Mouse (Mus musculus): ENCODE data around the gene Rcan2. TPM values are rescaled to one million over a fixed set of nuclear protein-coding genes. Genes with fewer than 3 reads are reported as not detected.

Rcan2 gene
- total and polyA plus RNA-seq, 2 experiments, result 1.4 to 4.0 TPM

- Histone ChIP-seq H3K4me3 (ENCODE audit: insufficient read depth, low read depth, low read length) (no peak overlapping the region), H3K4me1 (ENCODE audit: control insufficient read depth, insufficient read depth, low read length) (peaks cover 5% of the 10 kb centered on the region), H3K36me3 (ENCODE audit: control insufficient read depth, insufficient read depth, low read length) (no peaks in the 10 kb centered on the region), H3K27me3 (ENCODE audit: control insufficient read depth, insufficient read depth, low read length) (peaks cover 5% of the 10 kb centered on the region; the same call in 1 of the 2 replicates), H3K27ac (replicated peaks; ENCODE audit: insufficient read depth, low read depth, low read length) (no peak overlapping the region), H3K79me2 (ENCODE audit: control insufficient read depth, insufficient read depth, low read length) (no peaks in the 10 kb centered on the region), H3K9ac (ENCODE audit: low read depth, low read length) (no peak overlapping the region)
- TF ChIP-seq POLR2A (IDR thresholded peaks at IDR 0.05; ENCODE audit: extremely low read depth, insufficient read depth, low read length), result no peak
- TF ChIP-seq CTCF (IDR thresholded peaks at IDR 0.05; ENCODE audit: low read depth, low read length), result no peak
- peak; percentile 81 for DNase-seq (ENCODE audit: extremely low read depth, low read depth, low spot score)
- WGBS, result 21% methylated on average over 6 of the region's 6 CpGs
Observed at GRCm38 (mm10) chr17:43803764-43804163, 2.6 kb downstream of the Rcan2 start.

DNA sequence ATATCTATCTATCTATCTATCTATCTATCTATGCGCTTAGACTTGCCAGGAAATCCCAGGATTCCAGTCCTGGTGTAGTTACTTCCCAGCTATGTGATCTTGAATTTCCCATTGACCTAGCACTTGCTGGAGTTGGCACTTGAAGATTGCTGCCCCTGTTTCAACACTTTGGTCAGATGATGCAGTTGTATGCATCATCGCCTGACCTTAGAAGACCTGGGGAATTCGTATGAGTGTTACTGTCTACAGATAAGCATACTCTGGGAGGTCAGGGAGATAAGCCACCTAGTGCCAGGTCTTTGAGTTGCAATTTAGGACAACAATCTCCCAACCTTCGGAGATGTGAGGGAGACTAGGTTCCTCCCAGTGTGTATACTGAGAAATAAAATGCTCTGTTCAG, 5.7 kb downstream of the Rcan2 start:
- H3K9ac ChIP-seq (ENCODE audit: low read depth, low read length), result no peak overlapping the region

GRCm38 (mm10) chr17:43811453-43811852, 10.3 kb downstream of the Rcan2 start:
- 35% methylated on average over 4 of the region's 4 CpGs for WGBS
- no peaks in the 10 kb centered on the region for H3K4me1 ChIP-seq (ENCODE audit: control insufficient read depth, insufficient read depth, low read length)
- peaks cover 9% of the 10 kb centered on the region for H3K27me3 ChIP-seq (ENCODE audit: control insufficient read depth, insufficient read depth, low read length)
- no peak for TF ChIP-seq CTCF (IDR thresholded peaks at IDR 0.05; ENCODE audit: low read depth, low read length)
- no peak for TF ChIP-seq POLR2A (IDR thresholded peaks at IDR 0.05; ENCODE audit: extremely low read depth, insufficient read depth, low read length)
- no peak for DNase-seq (ENCODE audit: extremely low read depth, low read depth, low spot score)
- H3K79me2 ChIP-seq (ENCODE audit: control insufficient read depth, insufficient read depth, low read length), result no peaks in the 10 kb centered on the region
- H3K27ac ChIP-seq (replicated peaks; ENCODE audit: insufficient read depth, low read depth, low read length), result no peak overlapping the region
- no peak overlapping the region for H3K9ac ChIP-seq (ENCODE audit: low read depth, low read length)
- H3K4me3 ChIP-seq (ENCODE audit: insufficient read depth, low read depth, low read length), result no peak overlapping the region
- no peaks in the 10 kb centered on the region for H3K36me3 ChIP-seq (ENCODE audit: control insufficient read depth, insufficient read depth, low read length)

More for the DNA sequence above, 5.7 kb downstream of the Rcan2 start:
- Histone ChIP-seq H3K4me1 (ENCODE audit: control insufficient read depth, insufficient read depth, low read length) (peaks cover 5% of the 10 kb centered on the region), H3K4me3 (ENCODE audit: insufficient read depth, low read depth, low read length) (no peak overlapping the region), H3K36me3 (ENCODE audit: control insufficient read depth, insufficient read depth, low read length) (no peaks in the 10 kb centered on the region), H3K27me3 (ENCODE audit: control insufficient read depth, insufficient read depth, low read length) (peaks cover 11% of the 10 kb centered on the region), H3K27ac (replicated peaks; ENCODE audit: insufficient read depth, low read depth, low read length) (no peak overlapping the region), H3K79me2 (ENCODE audit: control insufficient read depth, insufficient read depth, low read length) (no peaks in the 10 kb centered on the region)
- DNase-seq (ENCODE audit: extremely low read depth, low read depth, low spot score), result no peak
- TF ChIP-seq POLR2A (IDR thresholded peaks at IDR 0.05; ENCODE audit: extremely low read depth, insufficient read depth, low read length) (no peak), CTCF (IDR thresholded peaks at IDR 0.05; ENCODE audit: low read depth, low read length) (no peak)
- 72% methylated on average over 4 of the region's 4 CpGs for WGBS

GRCm38 (mm10) chr17:43815376-43815775, 14.2 kb downstream of the Rcan2 start:
- WGBS, result 79% methylated on average over 4 of the region's 4 CpGs
- H3K79me2 ChIP-seq (ENCODE audit: control insufficient read depth, insufficient read depth, low read length), result no peaks in the 10 kb centered on the region
- DNase-seq (ENCODE audit: extremely low read depth, low read depth, low spot score), result no peak
- H3K4me1 ChIP-seq (ENCODE audit: control insufficient read depth, insufficient read depth, low read length), result no peaks in the 10 kb centered on the region
- H3K27ac ChIP-seq (replicated peaks; ENCODE audit: insufficient read depth, low read depth, low read length), result no peak overlapping the region
- TF ChIP-seq CTCF (IDR thresholded peaks at IDR 0.05; ENCODE audit: low read depth, low read length) (no peak), POLR2A (IDR thresholded peaks at IDR 0.05; ENCODE audit: extremely low read depth, insufficient read depth, low read length) (no peak)
- H3K9ac ChIP-seq (ENCODE audit: low read depth, low read length), result no peak overlapping the region
- H3K27me3 ChIP-seq (ENCODE audit: control insufficient read depth, insufficient read depth, low read length), result peaks cover 4% of the 10 kb centered on the region; the same call in 1 of the 2 replicates
- no peaks in the 10 kb centered on the region for H3K36me3 ChIP-seq (ENCODE audit: control insufficient read depth, insufficient read depth, low read length)
- no peak overlapping the region for H3K4me3 ChIP-seq (ENCODE audit: insufficient read depth, low read depth, low read length)

DNA sequence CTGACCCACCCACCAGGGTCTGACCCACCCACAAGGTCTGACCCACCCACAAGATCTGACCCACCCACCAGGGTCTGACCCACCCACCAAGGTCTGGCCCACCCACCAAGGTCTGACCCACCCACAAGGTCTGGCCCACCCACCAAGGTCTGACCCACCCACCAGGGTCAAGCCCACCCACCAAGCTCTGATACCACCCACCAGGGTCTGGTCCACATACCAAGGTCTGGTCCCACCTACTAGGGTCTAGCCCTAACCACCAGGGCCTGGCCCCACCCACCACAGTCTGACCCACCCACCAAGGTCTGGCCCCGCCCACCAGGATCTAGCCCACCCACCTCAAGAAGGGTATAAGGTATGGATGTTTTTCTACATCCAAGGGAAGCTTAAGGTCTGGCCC, 15.3 kb downstream of the Rcan2 start:
- no peak overlapping the region for H3K27ac ChIP-seq (replicated peaks; ENCODE audit: insufficient read depth, low read depth, low read length)
- WGBS, result 91% methylated on average over 1 of the region's 1 CpGs
- TF ChIP-seq POLR2A (IDR thresholded peaks at IDR 0.05; ENCODE audit: extremely low read depth, insufficient read depth, low read length), result no peak
- no peak for TF ChIP-seq CTCF (IDR thresholded peaks at IDR 0.05; ENCODE audit: low read depth, low read length)
- H3K36me3 ChIP-seq (ENCODE audit: control insufficient read depth, insufficient read depth, low read length), result no peaks in the 10 kb centered on the region
- no peaks in the 10 kb centered on the region for H3K27me3 ChIP-seq (ENCODE audit: control insufficient read depth, insufficient read depth, low read length)
- DNase-seq (ENCODE audit: extremely low read depth, low read depth, low spot score), result no peak
- H3K4me3 ChIP-seq (ENCODE audit: insufficient read depth, low read depth, low read length), result no peak overlapping the region
- H3K4me1 ChIP-seq (ENCODE audit: control insufficient read depth, insufficient read depth, low read length), result no peaks in the 10 kb centered on the region
- no peak overlapping the region for H3K9ac ChIP-seq (ENCODE audit: low read depth, low read length)
- H3K79me2 ChIP-seq (ENCODE audit: control insufficient read depth, insufficient read depth, low read length), result no peaks in the 10 kb centered on the region

DNA sequence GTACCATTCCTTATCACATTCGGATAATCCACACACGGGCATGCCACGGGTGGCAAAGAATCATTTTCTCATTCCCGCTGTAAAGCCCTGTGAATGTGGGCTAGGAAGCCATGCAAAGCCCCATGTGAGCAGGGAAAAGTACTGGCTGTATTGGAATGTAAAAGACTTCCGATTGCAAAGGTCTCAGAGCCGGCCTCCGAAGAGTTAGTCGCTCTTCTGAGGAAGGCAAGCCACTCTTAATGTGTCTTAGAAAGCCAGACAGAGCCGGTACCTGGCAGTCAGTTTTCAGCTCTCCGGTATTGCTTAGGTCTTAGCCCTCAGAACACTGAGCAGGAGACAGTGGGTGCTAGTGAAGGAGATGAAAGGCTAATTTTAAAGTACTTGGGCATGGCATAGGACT, 16.0 kb downstream of the Rcan2 start:
- Histone ChIP-seq H3K27ac (replicated peaks; ENCODE audit: insufficient read depth, low read depth, low read length) (no peak overlapping the region), H3K9ac (ENCODE audit: low read depth, low read length) (no peak overlapping the region), H3K4me1 (ENCODE audit: control insufficient read depth, insufficient read depth, low read length) (no peaks in the 10 kb centered on the region), H3K36me3 (ENCODE audit: control insufficient read depth, insufficient read depth, low read length) (no peaks in the 10 kb centered on the region), H3K27me3 (ENCODE audit: control insufficient read depth, insufficient read depth, low read length) (no peaks in the 10 kb centered on the region), H3K79me2 (ENCODE audit: control insufficient read depth, insufficient read depth, low read length) (no peaks in the 10 kb centered on the region), H3K4me3 (ENCODE audit: insufficient read depth, low read depth, low read length) (no peak overlapping the region)
- WGBS, result 92% methylated on average over 10 of the region's 10 CpGs
- DNase-seq (ENCODE audit: extremely low read depth, low read depth, low spot score), result no peak
- no peak for TF ChIP-seq POLR2A (IDR thresholded peaks at IDR 0.05; ENCODE audit: extremely low read depth, insufficient read depth, low read length)
